Mouse (Mus musculus): ENCODE results near the gene Lhx6. TPM values are rescaled to one million over a fixed set of nuclear protein-coding genes. Genes with fewer than 3 reads are reported as not detected.
A peak's percentile ranks its signal among the peaks of the same experiment; 100 is the strongest.

The Lhx6 gene
- polyA plus RNA-seq, 1 experiment from 2014 or later = 1.1 TPM

DNA sequence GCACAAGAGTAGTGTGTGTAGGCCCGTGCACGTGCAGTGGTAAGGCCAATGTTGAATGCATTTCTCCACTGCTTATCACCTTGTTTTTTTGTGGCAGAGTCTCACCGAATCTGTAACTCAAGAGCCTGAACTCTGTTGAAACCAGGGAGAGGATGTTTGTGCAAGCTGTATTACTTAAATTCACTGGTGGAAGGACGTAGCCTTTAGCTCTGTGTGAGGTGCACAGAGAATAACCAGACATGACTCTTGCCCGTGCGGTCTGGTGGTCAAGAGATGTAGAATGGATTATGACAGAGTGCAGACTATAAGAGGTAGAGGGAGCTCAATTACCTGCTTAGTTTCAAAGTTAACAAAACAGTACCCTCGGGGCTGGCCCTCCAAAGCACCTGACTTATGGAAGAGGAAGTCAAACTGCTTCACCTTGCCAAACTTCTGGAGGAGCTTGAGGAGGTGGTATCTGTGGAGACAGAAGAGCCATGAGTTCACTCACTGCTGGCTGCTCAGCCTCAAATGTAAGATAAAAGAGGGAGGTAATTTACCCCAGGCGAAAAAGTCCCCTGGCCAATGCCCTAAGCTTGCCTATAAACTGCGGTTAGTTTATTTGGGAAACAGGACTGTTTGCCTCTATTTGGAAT, 21.7 kb upstream of the Lhx6 start:
- Histone ChIP-seq H3K27me3 (ENCODE audit: control insufficient read depth, insufficient read depth, low read length) (no peaks in the 10 kb centered on the region), H3K4me3 (replicated peaks; ENCODE audit: low read length) (no peak overlapping the region), H3K36me3 (ENCODE audit: control insufficient read depth, insufficient read depth, low read length) (peaks cover 27% of the 10 kb centered on the region), H3K9ac (ENCODE audit: low read length) (no peak overlapping the region), H3K4me2 (ENCODE audit: low read depth, low read length) (no peak overlapping the region), H3K9me3 (replicated peaks; ENCODE audit: control insufficient read depth, low read length) (no peaks in the 10 kb centered on the region), H3K4me1 (ENCODE audit: control insufficient read depth, insufficient read depth, low read length) (no peaks in the 10 kb centered on the region), H3K27ac (ENCODE audit: low read length) (no peak overlapping the region)
- 88% methylated on average over 9 of the region's 9 CpGs for WGBS
- ATAC-seq (ENCODE audit: insufficient read depth, low FRiP score) = no peak

DNA sequence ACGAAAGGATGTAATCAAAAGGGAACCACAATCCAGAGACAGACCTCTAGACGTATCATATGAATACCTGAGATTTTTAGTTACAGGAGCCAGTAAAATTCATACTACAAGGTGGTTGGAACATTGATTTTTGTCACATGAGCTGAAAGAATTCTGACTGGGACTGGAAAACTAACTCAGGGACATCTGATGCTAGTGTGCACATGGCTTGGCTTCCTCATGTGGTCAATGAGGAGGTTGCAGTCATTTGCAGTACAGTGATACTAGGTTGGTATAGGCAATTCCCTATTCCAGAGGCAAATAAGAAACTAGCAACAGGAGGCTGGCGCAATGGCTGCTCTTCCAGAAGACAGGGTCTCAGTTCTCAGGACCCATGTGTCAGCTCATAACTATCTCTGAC, 7.4 kb upstream of the Lhx6 start:
- H3K9ac ChIP-seq (ENCODE audit: low read length) = no peak overlapping the region
- H3K9me3 ChIP-seq (replicated peaks; ENCODE audit: control insufficient read depth, low read length) = no peaks in the 10 kb centered on the region
- ATAC-seq (ENCODE audit: insufficient read depth, low FRiP score) = no peak
- 0 out of 2 replicates have a peak, but pooled peaks cover 11% of the 10 kb centered on the region for H3K36me3 ChIP-seq (ENCODE audit: control insufficient read depth, insufficient read depth, low read length)
- H3K4me2 ChIP-seq (ENCODE audit: low read depth, low read length) = no peak overlapping the region
- 71% methylated on average over 3 of the region's 3 CpGs for WGBS
- H3K27me3 ChIP-seq (ENCODE audit: control insufficient read depth, insufficient read depth, low read length) = peaks cover 19% of the 10 kb centered on the region
- H3K4me3 ChIP-seq (replicated peaks; ENCODE audit: low read length) = no peak overlapping the region
- no peak overlapping the region for H3K27ac ChIP-seq (ENCODE audit: low read length)
- H3K4me1 ChIP-seq (ENCODE audit: control insufficient read depth, insufficient read depth, low read length) = no peaks in the 10 kb centered on the region

DNA sequence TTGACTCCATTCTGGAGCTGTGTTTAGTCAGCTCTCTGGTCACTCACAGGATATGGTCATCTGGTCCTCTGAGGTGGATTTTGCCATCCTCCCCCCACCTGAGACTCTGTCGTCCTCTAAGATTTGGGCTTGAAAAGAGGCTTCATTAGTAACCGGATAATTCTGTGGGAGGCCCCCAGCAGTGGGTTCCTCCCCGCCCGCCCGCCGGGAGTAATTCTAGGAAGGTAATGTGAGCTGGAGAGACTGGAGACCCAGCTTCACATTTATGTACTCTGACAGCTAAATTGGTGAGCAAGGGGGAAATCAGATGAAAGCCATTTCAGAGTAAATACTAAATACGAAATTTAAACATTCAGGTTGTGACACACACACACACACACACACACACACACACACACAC, 3.4 kb upstream of the Lhx6 start:
- no peak for ATAC-seq (ENCODE audit: insufficient read depth, low FRiP score)
- peaks cover 58% of the 10 kb centered on the region for H3K27me3 ChIP-seq (ENCODE audit: control insufficient read depth, insufficient read depth, low read length)
- H3K4me2 ChIP-seq (ENCODE audit: low read depth, low read length) = no peak overlapping the region
- H3K4me3 ChIP-seq (replicated peaks; ENCODE audit: low read length) = no peak overlapping the region
- WGBS = 6% methylated on average over 7 of the region's 7 CpGs
- H3K36me3 ChIP-seq (ENCODE audit: control insufficient read depth, insufficient read depth, low read length) = no peaks in the 10 kb centered on the region
- no peak overlapping the region for H3K9ac ChIP-seq (ENCODE audit: low read length)
- peaks cover 16% of the 10 kb centered on the region for H3K4me1 ChIP-seq (ENCODE audit: control insufficient read depth, insufficient read depth, low read length)
- H3K9me3 ChIP-seq (replicated peaks; ENCODE audit: control insufficient read depth, low read length) = no peaks in the 10 kb centered on the region
- no peak overlapping the region for H3K27ac ChIP-seq (ENCODE audit: low read length)

DNA sequence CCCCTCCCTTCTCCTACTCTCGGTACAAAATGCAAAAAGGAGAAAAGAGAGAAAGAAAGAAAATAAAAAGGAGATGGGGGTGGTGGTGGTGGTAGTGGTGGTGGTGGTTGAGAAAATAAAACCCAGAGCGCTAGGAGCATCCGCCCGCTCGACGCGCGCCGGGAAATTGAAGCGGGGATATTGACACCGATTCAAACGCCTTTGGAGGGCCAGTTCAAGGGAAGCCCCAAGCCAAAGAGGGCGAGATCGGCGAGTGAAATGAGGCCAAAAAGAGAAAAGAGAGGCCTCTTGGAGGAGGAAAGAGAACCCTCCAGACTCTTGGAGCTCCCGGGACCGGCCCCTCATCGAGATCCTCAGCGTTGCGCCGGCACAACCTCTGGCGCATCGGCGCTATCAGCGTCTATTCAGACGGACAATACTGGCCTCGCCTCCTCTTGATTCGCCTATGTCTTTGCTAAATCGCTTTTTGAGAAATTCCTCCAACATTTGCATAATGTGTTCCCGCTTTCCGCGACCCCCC, 712 bp downstream of the Lhx6 start:
- H3K27me3 ChIP-seq (ENCODE audit: control insufficient read depth, insufficient read depth, low read length) = peaks cover 90% of the 10 kb centered on the region
- H3K4me1 ChIP-seq (ENCODE audit: control insufficient read depth, insufficient read depth, low read length) = peaks cover 36% of the 10 kb centered on the region
- no peak for ATAC-seq (ENCODE audit: insufficient read depth, low FRiP score)
- H3K9me3 ChIP-seq (replicated peaks; ENCODE audit: control insufficient read depth, low read length) = no peaks in the 10 kb centered on the region
- H3K4me3 ChIP-seq (replicated peaks; ENCODE audit: low read length) = peak overlapping the region; percentile 50
- peak overlapping the region; percentile 39; the same call in 1 of the 2 replicates for H3K9ac ChIP-seq (ENCODE audit: low read length)
- H3K36me3 ChIP-seq (ENCODE audit: control insufficient read depth, insufficient read depth, low read length) = no peaks in the 10 kb centered on the region
- peak overlapping the region; percentile 79 for H3K4me2 ChIP-seq (ENCODE audit: low read depth, low read length)
- WGBS = 1% methylated on average over 32 of the region's 32 CpGs
- no peak overlapping the region; the same call in 1 of the 2 replicates for H3K27ac ChIP-seq (ENCODE audit: low read length)

DNA sequence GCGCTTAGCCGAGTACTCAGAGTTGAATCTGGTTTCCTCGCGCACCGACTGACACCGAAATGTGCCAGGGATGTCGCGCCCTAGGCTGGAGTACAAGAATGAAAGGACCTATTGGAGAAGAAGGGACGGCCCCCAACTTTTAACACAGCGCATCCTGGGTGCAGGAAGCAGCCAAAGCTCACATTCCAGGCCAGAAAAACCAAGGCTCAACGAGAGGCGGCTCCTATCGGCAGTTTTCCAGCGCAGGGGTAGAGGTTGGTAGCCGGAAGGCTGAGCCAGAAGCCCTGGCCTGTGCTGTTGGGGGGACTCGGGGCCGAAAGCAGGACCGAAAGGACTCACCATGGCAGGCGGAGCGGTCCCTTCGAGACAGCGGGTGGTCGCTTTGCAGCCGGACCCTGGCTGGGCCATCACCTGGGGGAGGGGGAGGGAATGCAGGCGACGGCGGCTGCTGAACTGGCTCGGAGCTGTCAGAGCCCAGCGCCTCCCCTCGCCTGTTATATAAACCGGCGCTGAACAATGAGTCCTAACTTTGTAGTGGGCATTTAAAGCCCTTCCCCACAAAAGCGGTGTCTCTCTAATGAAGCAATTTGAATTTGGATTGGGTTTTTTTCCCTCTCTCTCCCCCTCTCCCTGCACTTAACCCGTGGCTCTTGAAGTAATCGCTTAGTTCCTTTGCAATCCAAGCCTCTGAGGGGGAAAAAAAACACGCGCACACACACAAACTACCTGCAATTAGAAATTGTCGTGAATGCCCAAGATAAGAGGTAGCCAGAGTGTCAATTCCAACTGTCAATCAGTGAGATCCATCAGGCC, 1.4 kb downstream of the Lhx6 start:
- WGBS = 3% methylated on average over 38 of the region's 38 CpGs

DNA sequence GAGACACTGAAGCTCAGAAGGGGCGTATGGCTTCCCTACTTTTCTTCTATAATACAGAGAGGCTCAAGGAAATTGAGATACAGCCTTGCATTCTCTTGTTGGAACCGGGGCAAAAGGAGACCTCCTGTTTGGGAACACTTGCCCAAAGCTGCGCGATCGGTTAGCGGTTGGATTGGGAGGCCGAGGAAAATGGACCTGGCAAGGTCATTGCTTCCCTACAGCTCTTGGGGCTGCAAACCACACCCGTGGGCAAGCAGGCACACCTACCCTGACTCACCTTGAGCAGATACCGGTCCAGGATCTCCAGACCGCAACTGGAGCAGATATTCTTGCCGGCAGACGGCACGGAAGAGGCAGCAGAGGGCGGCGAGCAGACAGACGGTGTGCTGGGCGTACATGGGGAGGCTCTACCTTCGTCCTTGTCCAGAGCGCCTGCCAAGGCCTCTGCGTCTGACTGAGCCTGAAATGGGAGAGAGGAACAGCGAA, 2.1 kb downstream of the Lhx6 start:
- Histone ChIP-seq H3K27me3 (ENCODE audit: control insufficient read depth, insufficient read depth, low read length) (peaks cover 98% of the 10 kb centered on the region), H3K4me2 (ENCODE audit: low read depth, low read length) (peak overlapping the region; percentile 79), H3K36me3 (ENCODE audit: control insufficient read depth, insufficient read depth, low read length) (no peaks in the 10 kb centered on the region), H3K4me3 (replicated peaks; ENCODE audit: low read length) (peak overlapping the region; percentile 50), H3K9me3 (replicated peaks; ENCODE audit: control insufficient read depth, low read length) (no peaks in the 10 kb centered on the region), H3K4me1 (ENCODE audit: control insufficient read depth, insufficient read depth, low read length) (peaks cover 36% of the 10 kb centered on the region), H3K9ac (ENCODE audit: low read length) (no peak overlapping the region), H3K27ac (ENCODE audit: low read length) (no peak overlapping the region)
- no peak for ATAC-seq (ENCODE audit: insufficient read depth, low FRiP score)
- 5% methylated on average over 21 of the region's 21 CpGs for WGBS

More for the DNA sequence above, 1.4 kb downstream of the Lhx6 start:
- H3K4me2 ChIP-seq (ENCODE audit: low read depth, low read length) = peak overlapping the region; percentile 79
- peaks cover 36% of the 10 kb centered on the region for H3K4me1 ChIP-seq (ENCODE audit: control insufficient read depth, insufficient read depth, low read length)
- no peak overlapping the region for H3K27ac ChIP-seq (ENCODE audit: low read length)
- H3K36me3 ChIP-seq (ENCODE audit: control insufficient read depth, insufficient read depth, low read length) = no peaks in the 10 kb centered on the region
- H3K27me3 ChIP-seq (ENCODE audit: control insufficient read depth, insufficient read depth, low read length) = peaks cover 93% of the 10 kb centered on the region
- H3K9me3 ChIP-seq (replicated peaks; ENCODE audit: control insufficient read depth, low read length) = no peaks in the 10 kb centered on the region
- H3K4me3 ChIP-seq (replicated peaks; ENCODE audit: low read length) = peak overlapping the region; percentile 50
- ATAC-seq (ENCODE audit: insufficient read depth, low FRiP score) = no peak
- H3K9ac ChIP-seq (ENCODE audit: low read length) = no peak overlapping the region

DNA sequence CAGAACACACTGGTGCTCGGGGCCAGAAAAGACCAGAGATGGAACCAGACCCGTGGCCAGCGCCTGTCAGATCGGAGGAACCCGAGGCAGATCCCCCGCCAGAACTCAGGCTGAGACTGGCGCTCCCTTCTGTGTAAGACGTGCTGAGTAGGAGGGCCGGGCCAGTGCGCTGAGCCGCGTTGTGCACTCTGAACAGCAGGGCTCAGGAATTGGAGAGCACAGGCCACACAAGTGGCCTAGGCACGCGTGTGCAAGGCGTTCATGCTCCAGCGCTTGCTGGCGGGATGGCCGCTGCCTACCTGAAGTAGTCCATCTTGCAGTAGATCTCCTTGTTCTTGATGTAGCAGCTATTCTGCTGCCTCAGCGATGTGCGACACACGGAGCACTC, 2.7 kb downstream of the Lhx6 start:
- Histone ChIP-seq H3K4me1 (ENCODE audit: control insufficient read depth, insufficient read depth, low read length) (peaks cover 36% of the 10 kb centered on the region), H3K4me2 (ENCODE audit: low read depth, low read length) (peak overlapping the region; percentile 79), H3K27me3 (ENCODE audit: control insufficient read depth, insufficient read depth, low read length) (peaks cover 97% of the 10 kb centered on the region), H3K36me3 (ENCODE audit: control insufficient read depth, insufficient read depth, low read length) (no peaks in the 10 kb centered on the region), H3K9me3 (replicated peaks; ENCODE audit: control insufficient read depth, low read length) (no peaks in the 10 kb centered on the region), H3K9ac (ENCODE audit: low read length) (no peak overlapping the region), H3K27ac (ENCODE audit: low read length) (no peak overlapping the region), H3K4me3 (replicated peaks; ENCODE audit: low read length) (peak overlapping the region; percentile 16)
- ATAC-seq (ENCODE audit: insufficient read depth, low FRiP score) = no peak; the same call in 1 of the 2 replicates
- WGBS = 2% methylated on average over 21 of the region's 21 CpGs

DNA sequence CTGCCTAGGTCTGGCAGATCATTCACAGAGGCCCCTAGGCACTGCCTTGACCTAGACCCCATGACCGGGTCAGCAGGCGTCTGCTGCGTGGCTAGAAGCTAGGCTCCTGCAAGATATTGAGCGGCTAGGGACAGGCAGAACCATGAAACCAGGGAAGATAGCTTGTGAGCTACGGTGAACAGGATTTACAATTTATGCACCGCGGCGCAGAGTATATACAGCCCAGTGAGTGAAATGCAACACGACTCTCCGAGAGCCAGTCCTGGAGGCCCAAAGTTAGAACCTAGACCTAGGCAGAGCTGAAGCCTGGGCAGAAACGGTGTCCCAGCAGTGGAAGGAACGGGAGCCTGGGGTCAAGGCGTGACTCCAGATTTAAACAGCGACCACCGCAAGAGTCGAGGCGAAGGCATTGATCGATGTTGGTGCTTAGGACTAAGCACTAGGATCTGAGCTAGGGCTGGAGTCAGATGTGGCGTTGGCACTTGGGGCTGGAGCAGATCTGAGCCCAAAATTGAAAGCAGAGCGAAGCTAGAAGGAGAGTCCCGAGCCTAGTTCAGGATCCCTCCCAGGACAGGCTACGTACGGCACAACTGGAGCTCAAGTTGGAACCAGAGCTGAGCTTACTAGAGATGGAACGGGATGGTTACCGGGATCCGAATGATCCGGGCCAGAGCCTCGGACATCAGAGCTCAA, 3.2 kb downstream of the Lhx6 start:
- H3K4me3 ChIP-seq (replicated peaks; ENCODE audit: low read length) = peak overlapping the region; percentile 16
- peak overlapping the region; percentile 79 for H3K4me2 ChIP-seq (ENCODE audit: low read depth, low read length)
- WGBS = 6% methylated on average over 28 of the region's 28 CpGs
- no peak overlapping the region for H3K9ac ChIP-seq (ENCODE audit: low read length)
- H3K4me1 ChIP-seq (ENCODE audit: control insufficient read depth, insufficient read depth, low read length) = peaks cover 36% of the 10 kb centered on the region
- ATAC-seq (ENCODE audit: insufficient read depth, low FRiP score) = no peak
- H3K9me3 ChIP-seq (replicated peaks; ENCODE audit: control insufficient read depth, low read length) = no peaks in the 10 kb centered on the region
- no peak overlapping the region for H3K27ac ChIP-seq (ENCODE audit: low read length)
- no peaks in the 10 kb centered on the region for H3K36me3 ChIP-seq (ENCODE audit: control insufficient read depth, insufficient read depth, low read length)
- peaks cover 98% of the 10 kb centered on the region for H3K27me3 ChIP-seq (ENCODE audit: control insufficient read depth, insufficient read depth, low read length)
